Mouse (Mus musculus) lung, embryonic 16.5 days (tissue): ENCODE data around the gene Plppr2. TPM values are rescaled to one million over a fixed set of nuclear protein-coding genes. Genes with fewer than 3 reads are reported as not detected.
A peak's percentile ranks its signal among the peaks of the same experiment; 100 is the strongest.

Experiments used
- ATAC-seq: fragments of 200-750 bp; cut with Nextera tagmentation; 2 replicates; pipeline ENCODE4 v1.8.0; 2017; ENCODE audit warnings: low read depth, mild to moderate bottlenecking, moderate library complexity
- H3K27ac ChIP-seq: fragments of 300-500 bp; sonication (generic); 2 replicates; pipeline ENCODE4 v1.5.1; 2014; ENCODE audit warnings: mild to moderate bottlenecking, control low read depth, low read length
- H3K27me3 ChIP-seq: fragments of 300-500 bp; sonication (generic); 2 replicates; pipeline ENCODE4 v1.6.1; 2014; ENCODE audit warnings: low read depth, low read length, mixed read lengths; ENCODE audit not compliant: control insufficient read depth, insufficient read depth
- H3K36me3 ChIP-seq: fragments of 300-500 bp; sonication (generic); 2 replicates; pipeline ENCODE4 v1.6.1; 2014; ENCODE audit warnings: low read length; ENCODE audit not compliant: control insufficient read depth, insufficient read depth
- H3K4me1 ChIP-seq: fragments of 300-500 bp; sonication (generic); replicated peaks from 2 replicates; pipeline ENCODE4 v1.6.1; 2014; ENCODE audit warnings: low read length, mixed read lengths; ENCODE audit not compliant: control insufficient read depth, insufficient read depth
- H3K4me2 ChIP-seq: fragments of 300-500 bp; sonication (generic); 2 replicates; pipeline ENCODE4 v1.6.1; 2014; ENCODE audit warnings: low read depth, low read length, control low read depth
- H3K4me3 ChIP-seq: fragments of 300-500 bp; sonication (generic); 2 replicates; pipeline ENCODE4 v1.5.1; 2014; ENCODE audit warnings: mild to moderate bottlenecking, low read length, control low read depth
- H3K9ac ChIP-seq: fragments of 300-500 bp; sonication (generic); 2 replicates; pipeline ENCODE4 v1.6.1; 2014; ENCODE audit warnings: low read length, control low read depth
- H3K9me3 ChIP-seq: fragments of 300-500 bp; sonication (generic); 2 replicates; pipeline ENCODE4 v1.6.1; 2016; ENCODE audit warnings: low read length; ENCODE audit not compliant: control insufficient read depth
- WGBS: fragments of 180-500 bp; shearing (Covaris S2); extraction: QIAGEN DNeasy Blood & Tissue Kit; methylation state at CpG from one replicate; pipeline ENCODE4 v1.1.7; 2014; 5-methylcytosine and 5-hydroxymethylcytosine counted together
- polyA plus RNA-seq: library from polyadenylated mRNA; unstranded; fragments of >200 nt; fragmentation: Nextera tagmentation; extraction: Ambion mirVana; gene quantifications from 2 replicates; pipeline ENCODE4 v1.2.1, GENCODE M21; 2015

The Plppr2 gene
- polyA plus RNA-seq, 1 experiment from 2014 or later: 7.7 TPM

DNA sequence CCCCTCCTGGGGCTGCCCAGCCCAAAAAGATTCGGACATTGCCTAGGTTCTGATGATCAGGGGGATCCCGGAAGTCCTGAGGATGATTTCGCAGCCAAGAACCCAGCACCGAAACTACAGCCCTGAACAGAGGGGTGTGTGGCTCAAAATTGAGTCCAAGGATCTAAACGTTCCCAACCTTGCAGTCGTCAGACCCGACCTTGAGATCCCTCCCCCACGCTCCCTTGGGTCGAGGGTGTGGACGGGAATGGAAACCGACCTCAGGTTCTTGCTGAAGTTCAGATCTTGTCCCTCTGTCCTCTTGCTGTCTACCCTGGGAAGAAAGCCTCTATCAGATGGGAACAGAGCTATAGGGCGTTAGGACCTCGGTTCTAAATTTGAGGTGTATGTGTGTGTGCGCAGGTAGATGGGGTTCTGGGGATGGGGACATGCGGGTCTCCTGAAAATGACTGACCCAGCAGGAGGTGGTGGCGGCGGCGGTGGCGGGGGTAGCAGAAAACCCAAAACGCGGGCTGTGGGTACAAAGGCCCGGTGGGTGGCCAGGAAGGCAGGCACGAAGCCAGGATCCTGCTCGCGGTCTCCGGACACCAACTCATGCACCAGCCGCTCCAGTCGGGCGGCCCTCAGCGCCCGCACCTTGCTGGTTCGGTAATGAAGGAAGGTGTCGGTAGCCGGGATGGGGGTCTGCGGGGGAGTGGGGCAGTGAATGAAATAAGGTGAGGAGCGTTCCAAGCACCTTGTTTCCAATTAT is 50.9 kb downstream of the Plppr2 start:
- H3K9ac ChIP-seq: no peak overlapping the region

DNA sequence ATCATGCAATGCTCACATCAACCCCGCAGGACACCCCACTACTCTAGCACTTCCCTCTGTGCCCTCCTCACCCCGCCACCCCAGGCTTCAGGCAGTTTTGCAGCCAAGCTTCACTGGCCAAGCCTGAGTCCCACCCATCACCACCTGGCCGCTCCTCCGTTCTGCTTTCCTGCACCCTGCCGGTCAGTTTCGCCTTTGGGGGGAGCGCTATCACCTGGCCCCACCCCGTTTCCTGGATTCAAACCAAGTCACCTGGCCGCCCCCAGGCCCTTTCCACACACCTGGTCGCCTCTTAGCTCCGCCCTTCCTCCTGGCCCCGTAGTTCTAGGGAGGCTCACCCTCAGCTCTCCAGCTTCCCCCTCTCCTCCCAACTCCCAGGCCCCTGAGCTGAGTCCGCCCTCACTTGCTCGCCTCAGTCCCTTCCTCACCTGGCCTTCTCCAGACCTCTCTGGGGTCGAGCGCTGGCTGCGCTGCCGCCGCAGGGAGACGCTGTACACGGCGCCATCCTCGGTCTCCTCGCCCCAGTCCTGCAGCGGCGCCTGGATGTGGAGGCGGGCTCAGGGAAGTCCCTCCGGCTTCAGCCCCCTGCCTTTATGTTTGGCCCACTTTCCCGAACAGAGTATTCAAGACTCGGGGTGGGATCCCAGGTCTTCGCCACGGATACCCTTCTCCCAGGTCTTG is 51.7 kb downstream of the Plppr2 start:
- peaks cover 51% of the 10 kb centered on the region for H3K27me3 ChIP-seq
- peak overlapping the region; percentile 56 for H3K4me3 ChIP-seq
- H3K4me1 ChIP-seq: peaks cover 7% of the 10 kb centered on the region
- H3K4me2 ChIP-seq: peak overlapping the region; percentile 77
- peak overlapping the region; percentile 54 for H3K9ac ChIP-seq
- WGBS: under 1% methylated on average over 32 of the region's 32 CpGs
- ATAC-seq: peak; percentile 63
- H3K27ac ChIP-seq: no peak overlapping the region
- no peaks in the 10 kb centered on the region for H3K9me3 ChIP-seq
- H3K36me3 ChIP-seq: no peaks in the 10 kb centered on the region

More for the DNA sequence above, 50.9 kb downstream of the Plppr2 start:
- no peaks in the 10 kb centered on the region for H3K36me3 ChIP-seq
- no peak overlapping the region for H3K27ac ChIP-seq
- H3K4me1 ChIP-seq: peaks cover 7% of the 10 kb centered on the region
- WGBS: 9% methylated on average over 36 of the region's 36 CpGs
- ATAC-seq: no peak
- peak overlapping the region; percentile 77 for H3K4me2 ChIP-seq
- H3K27me3 ChIP-seq: peaks cover 51% of the 10 kb centered on the region
- no peaks in the 10 kb centered on the region for H3K9me3 ChIP-seq
- H3K4me3 ChIP-seq: peak overlapping the region; percentile 56

GRCm38 (mm10) chr9:21989230-21990110 is 52.6 kb downstream of the Plppr2 start, which contains the start of gene Rgl3:
Gene Rgl3, minus strand, starts transcription at chr9:21989446.
- Histone ChIP-seq H3K4me3 (peak within 1 kb of the TSS; percentile 56), H3K4me2 (peak within 1 kb of the TSS; percentile 77), H3K9ac (peak within 1 kb of the TSS; percentile 54), H3K27me3 (peaks cover 51% of the 10 kb centered on the region), H3K4me1 (peaks cover 7% of the 10 kb centered on the region), H3K36me3 (no peaks in the 10 kb centered on the region), H3K27ac (no peak within 1 kb of the TSS), H3K9me3 (no peaks in the 10 kb centered on the region)
- peak; percentile 85 for ATAC-seq
- WGBS: under 1% methylated on average over 42 of the region's 42 CpGs

GRCm38 (mm10) chr9:21992227-21992626 is 55.4 kb downstream of the Plppr2 start:
- Histone ChIP-seq H3K27me3 (peaks cover 49% of the 10 kb centered on the region), H3K36me3 (no peaks in the 10 kb centered on the region), H3K9me3 (no peaks in the 10 kb centered on the region), H3K4me3 (no peak overlapping the region), H3K27ac (no peak overlapping the region), H3K4me1 (peaks cover 7% of the 10 kb centered on the region), H3K4me2 (no peak overlapping the region), H3K9ac (no peak overlapping the region)
- ATAC-seq: no peak
- WGBS: 74% methylated on average over 4 of the region's 4 CpGs

DNA sequence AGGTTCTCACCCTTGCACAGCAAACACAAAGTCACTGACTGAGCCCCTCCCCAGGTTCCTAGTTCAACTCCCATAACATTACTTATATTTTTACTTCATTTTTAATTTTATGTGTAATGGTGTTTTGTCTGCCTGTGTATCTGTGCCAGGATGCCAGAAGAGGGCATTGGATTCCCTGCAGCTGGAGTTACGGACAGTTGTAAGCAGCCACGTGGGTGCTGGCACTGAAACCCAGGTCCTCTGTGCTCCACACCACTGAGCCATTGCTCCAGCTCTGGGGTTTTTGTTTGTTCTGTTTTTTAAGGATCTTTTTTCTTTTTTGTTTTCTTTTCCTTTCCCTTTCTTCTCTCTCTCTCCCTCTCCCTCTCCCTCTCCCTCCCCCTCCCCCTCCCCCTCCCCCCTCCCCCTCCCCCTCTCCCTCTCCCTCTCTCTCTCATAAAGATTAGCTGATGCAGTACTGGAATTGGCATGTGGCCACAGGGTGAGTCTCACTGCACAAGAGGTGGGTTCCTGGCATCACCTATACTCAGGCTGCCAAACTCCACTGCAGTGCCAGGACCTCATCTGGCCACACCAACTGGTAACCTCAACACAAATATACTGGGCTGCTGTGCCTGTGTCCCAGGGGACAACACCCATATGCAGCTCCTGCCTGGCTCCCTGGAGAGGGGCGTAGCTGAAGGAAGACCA is 59.5 kb downstream of the Plppr2 start:
- no peaks in the 10 kb centered on the region for H3K9me3 ChIP-seq
- no peak for ATAC-seq
- H3K4me1 ChIP-seq: no peaks in the 10 kb centered on the region
- H3K27me3 ChIP-seq: peaks cover 9% of the 10 kb centered on the region
- H3K4me2 ChIP-seq: no peak overlapping the region
- no peak overlapping the region for H3K27ac ChIP-seq
- H3K9ac ChIP-seq: no peak overlapping the region
- no peaks in the 10 kb centered on the region for H3K36me3 ChIP-seq
- 80% methylated on average over 3 of the region's 3 CpGs for WGBS
- H3K4me3 ChIP-seq: no peak overlapping the region

Other genes with a start within 250 kb of the Plppr2 start
- 33.4 and 36.0 TPM in 2 replicates for gene Ldlr, start 213.6 kb upstream of the Plppr2 start, polyA plus RNA-seq
- gene Spc24, start 176.7 kb upstream of the Plppr2 start, polyA plus RNA-seq: 134 and 144 TPM in 2 replicates
- 25.5 and 26.3 TPM in 2 replicates for gene Kank2, start 138.3 kb upstream of the Plppr2 start, polyA plus RNA-seq
- 2.7 and 3.6 TPM in 2 replicates for gene Angptl8, start 101.5 kb upstream of the Plppr2 start, polyA plus RNA-seq
- gene Dock6, start 84.4 kb upstream of the Plppr2 start, polyA plus RNA-seq: 62.6 and 63.7 TPM in 2 replicates
- gene Rab3d, start 18.8 kb upstream of the Plppr2 start, polyA plus RNA-seq: 20.9 and 23.5 TPM in 2 replicates
- 5.9 and 6.4 TPM in 2 replicates for gene Ccdc159, start 9.6 kb upstream of the Plppr2 start, polyA plus RNA-seq
- 58.8 and 65.3 TPM in 2 replicates for gene Tmem205, start 9.5 kb upstream of the Plppr2 start, polyA plus RNA-seq
- 5.4 and 6.2 TPM in 2 replicates for gene Swsap1, start 18.7 kb downstream of the Plppr2 start, polyA plus RNA-seq
- gene Epor, start 26.5 kb downstream of the Plppr2 start, polyA plus RNA-seq: 7.5 and 10.3 TPM in 2 replicates
- gene Rgl3, start 52.4 kb downstream of the Plppr2 start, polyA plus RNA-seq: 8.8 and 9.1 TPM in 2 replicates
- 6.6 and 8.1 TPM in 2 replicates for gene Ccdc151, start 65.6 kb downstream of the Plppr2 start, polyA plus RNA-seq
- gene Prkcsh, start 65.8 kb downstream of the Plppr2 start, polyA plus RNA-seq: 121 TPM in 2 replicates
- 0.18 and 0.35 TPM in 2 replicates for gene Elavl3, start 115.0 kb downstream of the Plppr2 start, polyA plus RNA-seq
- gene Gm49318, start 134.2 kb downstream of the Plppr2 start, polyA plus RNA-seq: not detected in 2 replicates
- gene Zfp653, start 134.3 kb downstream of the Plppr2 start, polyA plus RNA-seq: 12.8 and 15.0 TPM in 2 replicates
- 28.9 and 31.9 TPM in 2 replicates for gene Ecsit, start 148.4 kb downstream of the Plppr2 start, polyA plus RNA-seq
- 44.6 and 49.5 TPM in 2 replicates for gene Cnn1, start 162.2 kb downstream of the Plppr2 start, polyA plus RNA-seq
- 197 and 231 TPM in 2 replicates for gene Elof1, start 180.1 kb downstream of the Plppr2 start, polyA plus RNA-seq
- 8.2 and 10.2 TPM in 2 replicates for gene Acp5, start 198.7 kb downstream of the Plppr2 start, polyA plus RNA-seq
- 84.6 and 85.1 TPM in 2 replicates for gene Pigyl, start 219.8 kb downstream of the Plppr2 start, polyA plus RNA-seq